Mouse (Mus musculus) gastrocnemius, adult 2 months (tissue): ENCODE results near the gene Hrc. TPM values are rescaled to one million over a fixed set of nuclear protein-coding genes. Genes with fewer than 3 reads are reported as not detected.

ENCODE experiments used
- DNase-seq: peaks from one replicate; pipeline ENCODE4 v3.0.0; 2022
- H3K27ac ChIP-seq: fragments of 200-600 bp; 2 replicates; pipeline ENCODE4 v1.8.1; 2022; ENCODE audit warnings: mild to moderate bottlenecking
- H3K4me3 ChIP-seq: fragments of 200-600 bp; 2 replicates; pipeline ENCODE4 v1.8.1; 2022; ENCODE audit warnings: mild to moderate bottlenecking, moderate library complexity
- CTCF ChIP-seq: fragments of 200-600 bp; IDR thresholded peaks from 2 replicates; pipeline ENCODE4 v1.8.1; 2022; ENCODE audit warnings: antibody characterized with exemption, mild to moderate bottlenecking, moderate library complexity
- intact Hi-C: fragments of 180-260 bp; cut with DNase I; formaldehyde crosslinking; loops from one replicate; pipeline ENCODE4 v1.15.1; 2025
- total RNA-seq, 2 experiments: library from RNA; stranded (reverse); gene quantifications; 2 replicates each; pipeline ENCODE4 v1.2.3; 2021

The Hrc gene
- total RNA-seq, 2 experiments from 2014 or later: 818 to 1,018 TPM

GRCm38 (mm10) chr7:45370475-45371311 is 35.6 kb downstream of the Hrc start, which contains the start of gene Lin7b:
Lin7b (minus strand) TSS chr7:45370583.
- intact Hi-C loops: no loop called here
- DNase-seq: peak; percentile 91
- peak; percentile 31 for TF ChIP-seq CTCF
- Histone ChIP-seq H3K27ac (no peak within 1 kb of the TSS), H3K4me3 (peak within 1 kb of the TSS; percentile 78)

DNA sequence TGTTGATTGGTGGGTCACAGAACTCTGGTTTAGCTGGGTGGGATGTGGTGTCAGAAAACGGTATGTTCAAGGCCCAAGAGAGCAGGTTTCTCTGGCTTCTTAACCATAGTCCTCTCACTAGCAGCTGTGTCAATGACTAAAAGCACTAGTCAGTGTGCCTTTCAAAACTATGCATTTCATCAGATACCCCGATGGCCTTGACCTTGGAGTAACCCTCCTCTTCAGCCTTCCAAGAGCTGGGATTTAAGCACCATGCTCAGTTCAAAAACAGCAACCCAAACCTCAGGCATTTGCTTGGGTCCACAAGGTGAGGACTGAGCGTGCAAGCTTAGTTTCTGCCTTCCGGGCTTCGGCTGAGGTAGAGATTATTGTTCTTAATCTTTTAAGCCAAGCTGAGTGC is 37.3 kb downstream of the Hrc start:
- intact Hi-C loops: no loop called here
- DNase-seq: no peak
- TF ChIP-seq CTCF: no peak

DNA sequence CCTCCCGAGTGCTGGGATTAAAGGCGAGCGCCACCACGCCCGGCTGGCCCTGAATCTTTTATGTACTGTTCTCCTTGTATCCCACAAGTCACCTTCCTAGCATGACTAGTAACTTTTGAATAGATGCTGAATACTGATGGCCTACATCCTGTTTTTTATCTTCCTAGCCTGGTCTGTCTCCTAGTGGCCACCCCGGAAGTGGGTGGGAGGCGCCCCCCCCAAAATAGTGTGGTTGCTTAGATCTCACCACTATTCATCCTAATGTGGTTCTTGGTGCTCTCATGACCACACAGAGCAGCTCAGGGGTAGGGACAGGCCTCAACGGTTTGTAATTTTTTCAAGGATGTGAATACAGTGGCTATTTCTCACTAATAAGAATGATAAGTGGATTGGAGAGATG is 39.5 kb downstream of the Hrc start:
- DNase-seq: no peak
- H3K4me3 ChIP-seq: no peak overlapping the region
- no peak for TF ChIP-seq CTCF
- H3K27ac ChIP-seq: no peak overlapping the region
- intact Hi-C loops: no loop called here

More for the DNA sequence above, 37.3 kb downstream of the Hrc start:
- H3K27ac ChIP-seq: no peak overlapping the region
- H3K4me3 ChIP-seq: no peak overlapping the region

GRCm38 (mm10) chr7:45376057-45376456 is 41.0 kb downstream of the Hrc start:
- H3K27ac ChIP-seq: no peak overlapping the region
- no peak for DNase-seq
- no peak for TF ChIP-seq CTCF
- intact Hi-C loops: no loop called here
- no peak overlapping the region for H3K4me3 ChIP-seq

GRCm38 (mm10) chr7:45386077-45386476 is 51.0 kb downstream of the Hrc start:
- intact Hi-C loops: no loop called here

More at GRCm38 (mm10) chr7:45386077-45386476, 51.0 kb downstream of the Hrc start:
- Histone ChIP-seq H3K27ac (no peak overlapping the region), H3K4me3 (no peak overlapping the region)
- peak; percentile 7; the same call in 1 of the 2 replicates for TF ChIP-seq CTCF
- DNase-seq: no peak

Other genes starting within 250 kb of the Hrc start
- gene Rcn3, start 243.1 kb upstream of the Hrc start, total RNA-seq: 10 to 100 TPM in 1 of 2 experiments, 1 to 10 TPM in 1; 7.2 to 20.2 TPM
- 10 to 100 TPM; 33.6 to 38.5 TPM for gene Fcgrt, start 231.4 kb upstream of the Hrc start, total RNA-seq
- gene Rps11, start 210.9 kb upstream of the Hrc start, total RNA-seq: 100 to 1,000 TPM; 457 to 518 TPM
- gene Rpl13a, start 206.5 kb upstream of the Hrc start, total RNA-seq: 100 to 1,000 TPM; 552 to 624 TPM
- gene Gm45713, start 199.1 kb upstream of the Hrc start, total RNA-seq: under 1 TPM in 1 of 2 experiments, not detected in 1; 0.26 TPM
- gene Flt3l, start 198.9 kb upstream of the Hrc start, total RNA-seq: 1 to 10 TPM; 2.2 to 3.3 TPM
- gene Pih1d1, start 181.0 kb upstream of the Hrc start, total RNA-seq: 10 to 100 TPM; 34.7 to 39.7 TPM
- 10 to 100 TPM; 11.6 to 15.1 TPM for gene Aldh16a1, start 180.7 kb upstream of the Hrc start, total RNA-seq
- gene Slc17a7, start 171.3 kb upstream of the Hrc start, total RNA-seq: under 1 TPM; 0.31 to 0.36 TPM
- gene Gfy, start 155.7 kb upstream of the Hrc start, total RNA-seq: not detected
- gene Pth2, start 154.3 kb upstream of the Hrc start, total RNA-seq: not detected
- not detected for gene Ccdc155, start 130.4 kb upstream of the Hrc start, total RNA-seq
- gene Dkkl1, start 123.1 kb upstream of the Hrc start, total RNA-seq: not detected
- gene Tead2, start 119.5 kb upstream of the Hrc start, total RNA-seq: 1 to 10 TPM; 2.6 to 4.1 TPM
- gene Cd37, start 96.2 kb upstream of the Hrc start, total RNA-seq: 1 to 10 TPM in 1 of 2 experiments, under 1 TPM in 1; 0.69 to 1.3 TPM
- gene Slc6a16, start 94.2 kb upstream of the Hrc start, total RNA-seq: not detected
- gene Slc6a21, start 57.8 kb upstream of the Hrc start, total RNA-seq: not detected
- 10 to 100 TPM; 33.9 to 34.7 TPM for gene Trpm4, start 1.5 kb upstream of the Hrc start, total RNA-seq
- under 1 TPM; 0.08 to 0.10 TPM for gene Ppfia3, start 31.7 kb downstream of the Hrc start, total RNA-seq
- gene Lin7b, start 35.3 kb downstream of the Hrc start, total RNA-seq: not detected
- 10 to 100 TPM; 87.9 to 90.7 TPM for gene Snrnp70, start 60.5 kb downstream of the Hrc start, total RNA-seq
- 10 to 100 TPM; 68.4 to 95.8 TPM for gene Kcna7, start 70.4 kb downstream of the Hrc start, total RNA-seq
- gene Ntf5, start 78.4 kb downstream of the Hrc start, total RNA-seq: 1 to 10 TPM; 3.6 to 4.9 TPM
- gene Lhb, start 85.5 kb downstream of the Hrc start, total RNA-seq: under 1 TPM; 0.51 to 0.73 TPM
- 100 to 1,000 TPM; 279 to 365 TPM for gene Gys1, start 99.6 kb downstream of the Hrc start, total RNA-seq
- 10 to 100 TPM; 18.2 to 28.1 TPM for gene Ruvbl2, start 102.8 kb downstream of the Hrc start, total RNA-seq
- gene Ftl1, start 124.6 kb downstream of the Hrc start, total RNA-seq: 100 to 1,000 TPM; 122 to 149 TPM
- gene Bax, start 131.6 kb downstream of the Hrc start, total RNA-seq: 10 to 100 TPM; 17.6 to 18.4 TPM
- gene Tulp2, start 146.6 kb downstream of the Hrc start, total RNA-seq: under 1 TPM in 1 of 2 experiments, not detected in 1; 0.39 TPM
- 1 to 10 TPM; 5.5 to 8.4 TPM for gene Gm45808, start 151.5 kb downstream of the Hrc start, total RNA-seq
- 10 to 100 TPM; 13.1 to 22.9 TPM for gene Dhdh, start 153.5 kb downstream of the Hrc start, total RNA-seq
- gene Nucb1, start 175.1 kb downstream of the Hrc start, total RNA-seq: 10 to 100 TPM; 55.1 to 61.8 TPM
- 10 to 100 TPM; 28.3 to 28.5 TPM for gene Ppp1r15a, start 191.0 kb downstream of the Hrc start, total RNA-seq
- gene Plekha4, start 191.0 kb downstream of the Hrc start, total RNA-seq: 1 to 10 TPM; 3.4 to 3.5 TPM
- 1 to 10 TPM; 1.0 to 1.3 TPM for gene Hsd17b14, start 219.6 kb downstream of the Hrc start, total RNA-seq
- 100 to 1,000 TPM in 1 of 2 experiments, 10 to 100 TPM in 1; 91.4 to 106 TPM for gene Bcat2, start 234.9 kb downstream of the Hrc start, total RNA-seq